Mouse (Mus musculus) forebrain, postnatal 0 days (tissue): ENCODE measurements at regions not wholly inside any gene's neighbourhood (a gene's known extent, or its start where the extent isn't known, plus 50 kb on each side); places are given as distances from the start of the nearest gene placed in this dataset.
"Not testable (repeated sequence)": the region's sequence is repeated elsewhere in the genome, so short reads cannot be mapped to it uniquely, and the experiment has no call there.

Source experiments
- ATAC-seq: fragments of 200-750 bp; cut with Nextera tagmentation; 2 replicates; pipeline ENCODE4 v1.8.0; 2017; ENCODE audit warnings: mild to moderate bottlenecking, moderate library complexity
- DNase-seq: peaks from one replicate; pipeline ENCODE4 v3.0.0-alpha.2; 2015
- H3K27ac ChIP-seq: fragments of 300-500 bp; sonication (generic); 2 replicates; pipeline ENCODE4 v1.5.1; 2014; ENCODE audit warnings: low read depth, mild to moderate bottlenecking, antibody characterized with exemption, low read length, moderate library complexity, mixed read lengths
- H3K27me3 ChIP-seq: fragments of 300-500 bp; sonication (generic); 2 replicates; pipeline ENCODE4 v1.6.1; 2014; ENCODE audit warnings: mild to moderate bottlenecking, low read length, mixed read lengths; ENCODE audit not compliant: insufficient read depth
- H3K36me3 ChIP-seq: fragments of 300-500 bp; sonication (generic); 2 replicates; pipeline ENCODE4 v1.6.1; 2014; ENCODE audit warnings: mild to moderate bottlenecking, moderate library complexity; ENCODE audit not compliant: insufficient read depth
- H3K4me1 ChIP-seq: fragments of 300-500 bp; sonication (generic); 2 replicates; pipeline ENCODE4 v1.6.1; 2014; ENCODE audit warnings: antibody characterized with exemption; ENCODE audit not compliant: insufficient read depth
- H3K4me2 ChIP-seq: fragments of 300-500 bp; sonication (generic); 2 replicates; pipeline ENCODE4 v1.6.1; 2014; ENCODE audit warnings: low read depth, mild to moderate bottlenecking, moderate library complexity
- H3K4me3 ChIP-seq: fragments of 300-500 bp; sonication (generic); 2 replicates; pipeline ENCODE4 v1.5.1; 2014; ENCODE audit warnings: low read depth, low read length, mixed read lengths
- H3K9ac ChIP-seq: fragments of 300-500 bp; sonication (generic); 2 replicates; pipeline ENCODE4 v1.6.1; 2014; ENCODE audit warnings: mild to moderate bottlenecking
- H3K9me3 ChIP-seq: fragments of 300-500 bp; sonication (generic); 2 replicates; pipeline ENCODE4 v1.6.1; 2016; ENCODE audit warnings: low read length
- CTCF ChIP-seq: sonication (generic); IDR thresholded peaks from 2 replicates; pipeline ENCODE4 v1.5.1; 2016; ENCODE audit warnings: antibody characterized with exemption, control low read depth, low read depth
- WGBS: fragments of 180-500 bp; shearing (Covaris S2); extraction: QIAGEN DNeasy Blood & Tissue Kit; methylation state at CpG from one replicate; pipeline ENCODE4 v1.1.7; 2014; 5-methylcytosine and 5-hydroxymethylcytosine counted together

DNA sequence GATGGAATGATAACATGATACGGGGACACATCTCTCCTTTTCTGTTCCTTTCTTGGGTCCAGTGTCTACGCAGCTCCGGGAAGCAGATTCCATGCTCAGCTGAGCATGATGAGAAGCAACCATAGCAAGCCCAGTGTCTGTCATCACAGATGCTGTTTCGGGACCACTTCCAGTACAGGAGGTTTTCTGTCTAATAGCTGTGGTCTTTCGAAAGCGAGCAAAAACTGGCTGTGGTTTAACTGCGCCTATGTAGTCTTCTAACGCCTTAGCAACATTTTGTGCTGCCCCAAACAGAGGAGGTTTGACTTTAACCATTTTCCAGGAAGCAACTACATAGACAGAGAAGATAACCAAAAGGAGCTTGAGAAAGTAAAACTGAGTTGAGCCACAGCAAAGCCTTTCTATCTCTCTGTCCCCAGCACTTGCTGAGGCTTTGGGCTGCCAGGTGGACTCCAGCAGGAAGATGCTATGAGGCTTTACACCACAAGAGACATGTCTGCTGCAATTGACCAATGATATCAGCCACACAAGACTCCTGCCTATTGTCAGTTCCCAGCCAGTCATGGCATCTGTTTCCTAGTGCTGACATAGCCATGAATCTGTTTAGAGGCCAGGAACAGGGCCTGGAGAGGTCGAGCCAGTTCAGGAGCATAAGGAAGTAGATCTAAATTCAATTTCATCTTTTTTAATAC is 95.1 kb downstream of the Stard3nl start:
- not testable (repeated sequence) for H3K4me3 ChIP-seq, H3K9ac ChIP-seq, H3K4me1 ChIP-seq, ATAC-seq, H3K27ac ChIP-seq, H3K36me3 ChIP-seq, H3K4me2 ChIP-seq, H3K27me3 ChIP-seq, H3K9me3 ChIP-seq
- peak; percentile 1 for DNase-seq
- 72% methylated on average over 9 of the region's 9 CpGs for WGBS

GRCm38 (mm10) chr13:19296325-19296724 is 99.3 kb downstream of the Stard3nl start:
- Histone ChIP-seq H3K4me2 (no peak overlapping the region), H3K27me3 (no peaks in the 10 kb centered on the region), H3K36me3 (no peaks in the 10 kb centered on the region), H3K9me3 (no peaks in the 10 kb centered on the region), H3K9ac (no peak overlapping the region), H3K27ac (no peak overlapping the region), H3K4me1 (no peaks in the 10 kb centered on the region), H3K4me3 (no peak overlapping the region)
- 98% methylated on average over 1 of the region's 1 CpGs for WGBS
- no peak for TF ChIP-seq CTCF
- DNase-seq = no peak
- ATAC-seq = no peak

- no peak overlapping the region for H3K27ac ChIP-seq
- no peak for ATAC-seq
- WGBS = 42% methylated on average over 2 of the region's 2 CpGs
Measured at GRCm38 (mm10) chr13:19293041-19293440, 102.6 kb downstream of the Stard3nl start.

GRCm38 (mm10) chr13:19283161-19283560 is 112.4 kb downstream of the Stard3nl start:
- H3K27me3 ChIP-seq = no peaks in the 10 kb centered on the region
- DNase-seq (no peak), ATAC-seq (no peak)
- WGBS = 84% methylated on average over 1 of the region's 1 CpGs
- no peak overlapping the region for H3K4me3 ChIP-seq
- H3K9me3 ChIP-seq = no peaks in the 10 kb centered on the region
- H3K27ac ChIP-seq = no peak overlapping the region
- TF ChIP-seq CTCF = peak; percentile 20; the same call in 1 of the 2 replicates
- no peak overlapping the region for H3K9ac ChIP-seq
- no peak overlapping the region for H3K4me2 ChIP-seq
- H3K4me1 ChIP-seq = no peaks in the 10 kb centered on the region
- no peaks in the 10 kb centered on the region for H3K36me3 ChIP-seq

More at GRCm38 (mm10) chr13:19293041-19293440, 102.6 kb downstream of the Stard3nl start:
- H3K4me1 ChIP-seq = no peaks in the 10 kb centered on the region
- no peaks in the 10 kb centered on the region for H3K9me3 ChIP-seq
- H3K9ac ChIP-seq = no peak overlapping the region
- H3K4me2 ChIP-seq = no peak overlapping the region
- no peak for TF ChIP-seq CTCF
- no peak overlapping the region for H3K4me3 ChIP-seq
- DNase-seq = no peak
- no peaks in the 10 kb centered on the region for H3K27me3 ChIP-seq
- no peaks in the 10 kb centered on the region for H3K36me3 ChIP-seq

DNA sequence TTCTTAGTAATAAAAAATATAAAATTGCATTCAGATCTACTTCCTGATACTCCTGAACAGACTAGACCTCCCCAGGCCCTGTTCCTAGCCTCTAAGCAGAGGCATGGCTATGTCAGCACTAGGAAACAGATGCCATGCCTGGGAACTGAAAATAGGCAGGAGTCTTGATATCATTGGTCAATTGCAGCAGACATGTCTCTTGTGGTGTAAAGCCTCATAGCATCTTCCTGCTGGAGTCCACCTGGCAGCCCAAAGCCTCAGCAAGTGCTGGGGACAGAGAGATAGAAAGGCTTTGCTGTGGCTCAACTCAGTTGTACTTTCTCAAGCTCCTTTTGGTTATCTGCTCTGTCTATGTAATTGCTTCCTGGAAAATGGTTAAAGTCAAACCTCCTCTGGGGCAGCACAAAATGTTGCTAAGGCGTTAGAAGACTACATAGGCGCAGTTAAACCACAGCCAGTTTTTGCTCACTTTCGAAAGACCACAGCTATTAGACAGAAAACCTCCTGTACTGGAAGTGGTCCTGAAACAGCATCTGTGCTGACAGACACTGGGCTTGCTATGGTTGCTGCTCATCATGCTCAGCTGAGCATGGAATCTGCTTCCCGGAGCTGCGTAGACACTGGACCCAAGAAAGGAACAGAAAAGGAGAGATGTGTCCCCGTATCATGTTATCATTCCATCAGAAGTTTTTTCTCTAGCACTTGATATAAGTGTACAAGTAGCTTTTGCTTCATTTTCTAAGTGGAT is 122.9 kb downstream of the Stard3nl start:
- ATAC-seq, H3K9me3 ChIP-seq, H3K4me2 ChIP-seq, H3K4me3 ChIP-seq, H3K27me3 ChIP-seq, DNase-seq, H3K9ac ChIP-seq, H3K27ac ChIP-seq, H3K4me1 ChIP-seq, H3K36me3 ChIP-seq: not testable (repeated sequence)
- 81% methylated on average over 6 of the region's 6 CpGs for WGBS

DNA sequence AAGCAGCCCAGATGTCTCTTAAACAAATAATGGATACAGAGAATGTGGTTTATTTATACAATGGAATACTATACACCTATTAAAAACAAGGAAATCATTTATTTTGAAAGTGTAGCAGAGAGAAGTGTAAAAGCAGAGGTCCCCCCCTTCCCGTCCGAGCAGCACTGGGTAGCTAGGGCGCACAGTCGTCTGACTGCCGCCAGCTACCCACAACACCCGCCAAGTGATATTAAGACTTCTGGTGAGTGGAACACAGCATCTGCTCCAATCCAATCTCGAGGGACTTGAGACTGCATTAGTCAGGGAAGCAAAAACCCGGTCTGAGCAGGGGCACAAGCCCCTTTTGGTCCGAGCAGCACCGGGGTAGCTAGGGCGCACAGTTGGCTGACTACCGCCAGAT is 130.6 kb downstream of the Stard3nl start:
- not testable (repeated sequence) for H3K27ac ChIP-seq, H3K36me3 ChIP-seq, ATAC-seq, H3K4me2 ChIP-seq, H3K9me3 ChIP-seq, H3K9ac ChIP-seq, H3K27me3 ChIP-seq, DNase-seq, H3K4me1 ChIP-seq, H3K4me3 ChIP-seq
- 84% methylated on average over 11 of the region's 12 CpGs for WGBS

DNA sequence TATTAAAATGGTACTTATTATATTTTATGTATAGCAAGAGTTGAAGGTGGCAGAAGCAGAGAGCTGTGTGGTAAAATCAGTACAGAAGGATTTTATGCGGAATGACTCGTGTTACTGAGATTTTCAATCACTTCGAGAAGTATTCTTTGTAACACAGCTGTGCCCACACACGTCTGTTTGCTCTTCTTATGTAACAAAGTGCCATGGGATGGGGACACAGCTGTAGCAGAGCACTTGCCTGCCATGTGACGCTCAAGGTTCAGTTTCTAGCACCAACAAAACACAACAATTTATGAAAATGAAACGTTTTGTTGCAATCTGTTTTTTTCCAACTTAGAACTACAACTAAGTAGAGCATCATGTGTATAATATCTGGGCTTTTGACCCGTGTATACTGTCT is 149.0 kb downstream of the Stard3nl start:
- H3K9me3 ChIP-seq, H3K4me2 ChIP-seq, DNase-seq, ATAC-seq, H3K27me3 ChIP-seq, H3K4me1 ChIP-seq, H3K4me3 ChIP-seq, H3K36me3 ChIP-seq, H3K9ac ChIP-seq, H3K27ac ChIP-seq: not testable (repeated sequence)
- WGBS = 79% methylated on average over 6 of the region's 7 CpGs

GRCm38 (mm10) chr13:19242580-19242979 is 153.0 kb downstream of the Stard3nl start:
- H3K27me3 ChIP-seq, H3K4me1 ChIP-seq, H3K4me2 ChIP-seq, H3K36me3 ChIP-seq, H3K9me3 ChIP-seq, DNase-seq, H3K27ac ChIP-seq, H3K9ac ChIP-seq, H3K4me3 ChIP-seq, ATAC-seq: not testable (repeated sequence)
- WGBS = 66% methylated on average over 4 of the region's 4 CpGs
